Mouse (Mus musculus): ENCODE data around the gene Thumpd3. TPM values are rescaled to one million over a fixed set of nuclear protein-coding genes. Genes with fewer than 3 reads are reported as not detected.

Thumpd3 gene
- total RNA-seq (2014; rRNA removed) (29.3 and 42.2 TPM in 2 replicates), polyA plus RNA-seq (2015; fragmentation: Nextera tagmentation; extraction: Ambion mirVana) (45.3 and 45.5 TPM in 2 replicates)

GRCm38 (mm10) chr6:113046041-113046975, at the start of gene Thumpd3:
Thumpd3 (plus strand) TSS chr6:113046225.
- under 1% methylated on average over 59 of the region's 59 CpGs for WGBS
- Histone ChIP-seq H3K36me3 (ENCODE audit: insufficient read depth, low read length) (peaks cover 5% of the 10 kb centered on the region), H3K9ac (replicated peaks; ENCODE audit: low read length) (peak within 1 kb of the TSS; percentile 80), H3K4me2 (ENCODE audit: low read depth, low read length) (peak within 1 kb of the TSS; percentile 92), H3K4me1 (ENCODE audit: insufficient read depth, low read length) (peaks cover 11% of the 10 kb centered on the region), H3K27ac (peak within 1 kb of the TSS; percentile 90), H3K4me3 (ENCODE audit: low read length) (peak within 1 kb of the TSS; percentile 78), H3K27me3 (ENCODE audit: insufficient read depth, low read length) (no peaks in the 10 kb centered on the region), H3K9me3 (ENCODE audit: low read length) (no peaks in the 10 kb centered on the region)
- peak; percentile 33; the same call in 1 of the 2 replicates for TF ChIP-seq CTCF (IDR thresholded peaks at IDR 0.05; ENCODE audit: low read depth)
- ATAC-seq (peak; percentile 99), DNase-seq (ENCODE audit: low spot score) (peak; percentile 99)

DNA sequence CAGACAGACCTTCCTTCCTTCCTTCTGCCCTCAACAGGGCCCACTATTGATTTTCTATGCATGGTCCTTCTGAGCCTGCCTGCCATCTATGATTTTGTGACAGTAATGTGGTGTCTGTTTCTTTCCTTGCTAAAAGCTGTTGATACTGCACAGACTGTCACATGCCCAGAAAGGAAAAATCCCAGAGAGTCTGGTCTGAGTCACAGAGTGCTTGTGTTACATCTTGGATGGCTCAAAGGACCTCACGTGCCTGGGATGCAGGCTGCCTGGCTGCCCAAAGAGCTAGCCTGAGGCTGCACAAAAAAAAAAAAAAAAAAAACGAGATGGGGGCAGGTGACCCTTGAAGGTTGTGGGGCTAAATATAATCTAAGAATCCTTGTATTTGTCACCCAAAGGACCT, 46.8 kb upstream of the Thumpd3 start:
- H3K4me3 ChIP-seq (ENCODE audit: low read length), result no peak overlapping the region
- DNase-seq (ENCODE audit: low spot score), result no peak
- H3K9ac ChIP-seq (replicated peaks; ENCODE audit: low read length), result no peak overlapping the region
- no peaks in the 10 kb centered on the region for H3K36me3 ChIP-seq (ENCODE audit: insufficient read depth, low read length)
- no peak overlapping the region for H3K27ac ChIP-seq
- no peaks in the 10 kb centered on the region for H3K27me3 ChIP-seq (ENCODE audit: insufficient read depth, low read length)
- H3K4me1 ChIP-seq (ENCODE audit: insufficient read depth, low read length), result peaks cover 5% of the 10 kb centered on the region; the same call in 1 of the 2 replicates
- TF ChIP-seq CTCF (IDR thresholded peaks at IDR 0.05; ENCODE audit: low read depth), result no peak
- H3K4me2 ChIP-seq (ENCODE audit: low read depth, low read length), result no peak overlapping the region
- no peaks in the 10 kb centered on the region for H3K9me3 ChIP-seq (ENCODE audit: low read length)
- 49% methylated on average over 2 of the region's 2 CpGs for WGBS
- ATAC-seq, result no peak

DNA sequence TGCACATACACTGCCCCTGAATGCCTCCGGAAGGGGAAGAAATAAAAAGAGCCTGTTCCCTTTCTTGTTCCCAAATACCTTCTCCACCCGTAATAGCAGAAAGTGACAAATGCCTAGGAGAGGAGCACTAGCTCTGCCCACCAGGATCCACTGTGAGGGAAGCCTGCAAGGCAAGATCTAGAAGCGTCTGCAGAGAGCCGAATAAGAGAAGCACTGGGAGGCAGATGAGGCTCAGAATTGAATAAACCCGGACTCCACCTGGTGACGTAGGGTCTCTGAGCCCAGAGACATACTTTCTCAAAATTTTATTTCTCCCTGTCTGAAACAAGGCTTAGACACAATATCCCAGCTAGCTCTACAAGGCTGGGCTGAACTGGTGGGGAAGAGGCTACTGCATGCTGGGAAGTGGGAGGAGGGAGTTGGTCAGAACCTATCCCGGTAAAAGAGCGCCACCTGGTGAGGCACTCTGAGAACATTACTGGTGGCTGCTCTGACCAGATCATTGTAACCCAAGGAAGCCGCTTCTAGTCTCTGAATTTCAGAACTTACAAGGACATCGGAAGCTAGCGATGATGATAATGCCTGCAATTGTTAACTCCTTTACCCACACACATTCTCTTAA, 45.2 kb upstream of the Thumpd3 start:
- Histone ChIP-seq H3K4me1 (ENCODE audit: insufficient read depth, low read length) (peaks cover 5% of the 10 kb centered on the region; the same call in 1 of the 2 replicates), H3K9me3 (ENCODE audit: low read length) (no peaks in the 10 kb centered on the region), H3K9ac (replicated peaks; ENCODE audit: low read length) (0 out of 2 replicates have a peak overlapping the region, but pooled peaks have one; percentile 24), H3K27ac (peak overlapping the region; percentile 51; the same call in 1 of the 2 replicates), H3K4me3 (ENCODE audit: low read length) (no peak overlapping the region), H3K36me3 (ENCODE audit: insufficient read depth, low read length) (no peaks in the 10 kb centered on the region), H3K4me2 (ENCODE audit: low read depth, low read length) (peak overlapping the region; percentile 44), H3K27me3 (ENCODE audit: insufficient read depth, low read length) (no peaks in the 10 kb centered on the region)
- DNase-seq (ENCODE audit: low spot score) (peak; percentile 96), ATAC-seq (peak; percentile 95)
- 24% methylated on average over 11 of the region's 11 CpGs for WGBS
- TF ChIP-seq CTCF (IDR thresholded peaks at IDR 0.05; ENCODE audit: low read depth), result peak; percentile 95

- ATAC-seq, result no peak
- H3K27ac ChIP-seq, result no peak overlapping the region
These were observed 44.3 kb upstream of the Thumpd3 start for GRCm38 (mm10) chr6:113001719-113002118.

GRCm38 (mm10) chr6:113003313-113004111, 42.5 kb upstream of the Thumpd3 start:
- no peak overlapping the region for H3K9ac ChIP-seq (replicated peaks; ENCODE audit: low read length)
- H3K9me3 ChIP-seq (ENCODE audit: low read length), result 0 out of 2 replicates have a peak, but pooled peaks cover 2% of the 10 kb centered on the region
- H3K27me3 ChIP-seq (ENCODE audit: insufficient read depth, low read length), result no peaks in the 10 kb centered on the region
- no peak overlapping the region for H3K27ac ChIP-seq
- ATAC-seq, result no peak
- no peak overlapping the region for H3K4me3 ChIP-seq (ENCODE audit: low read length)
- TF ChIP-seq CTCF (IDR thresholded peaks at IDR 0.05; ENCODE audit: low read depth), result no peak
- H3K36me3 ChIP-seq (ENCODE audit: insufficient read depth, low read length), result no peaks in the 10 kb centered on the region
- no peak for DNase-seq (ENCODE audit: low spot score)
- WGBS, result 89% methylated on average over 10 of the region's 10 CpGs
- no peak overlapping the region for H3K4me2 ChIP-seq (ENCODE audit: low read depth, low read length)
- peaks cover 5% of the 10 kb centered on the region; the same call in 1 of the 2 replicates for H3K4me1 ChIP-seq (ENCODE audit: insufficient read depth, low read length)

More at GRCm38 (mm10) chr6:113001719-113002118, 44.3 kb upstream of the Thumpd3 start:
- H3K4me2 ChIP-seq (ENCODE audit: low read depth, low read length), result no peak overlapping the region
- no peak for DNase-seq (ENCODE audit: low spot score)
- H3K4me3 ChIP-seq (ENCODE audit: low read length), result no peak overlapping the region
- H3K9me3 ChIP-seq (ENCODE audit: low read length), result no peaks in the 10 kb centered on the region
- no peak overlapping the region for H3K9ac ChIP-seq (replicated peaks; ENCODE audit: low read length)
- 77% methylated on average over 12 of the region's 12 CpGs for WGBS
- H3K27me3 ChIP-seq (ENCODE audit: insufficient read depth, low read length), result no peaks in the 10 kb centered on the region
- no peak for TF ChIP-seq CTCF (IDR thresholded peaks at IDR 0.05; ENCODE audit: low read depth)
- no peaks in the 10 kb centered on the region for H3K36me3 ChIP-seq (ENCODE audit: insufficient read depth, low read length)
- peaks cover 5% of the 10 kb centered on the region; the same call in 1 of the 2 replicates for H3K4me1 ChIP-seq (ENCODE audit: insufficient read depth, low read length)

DNA sequence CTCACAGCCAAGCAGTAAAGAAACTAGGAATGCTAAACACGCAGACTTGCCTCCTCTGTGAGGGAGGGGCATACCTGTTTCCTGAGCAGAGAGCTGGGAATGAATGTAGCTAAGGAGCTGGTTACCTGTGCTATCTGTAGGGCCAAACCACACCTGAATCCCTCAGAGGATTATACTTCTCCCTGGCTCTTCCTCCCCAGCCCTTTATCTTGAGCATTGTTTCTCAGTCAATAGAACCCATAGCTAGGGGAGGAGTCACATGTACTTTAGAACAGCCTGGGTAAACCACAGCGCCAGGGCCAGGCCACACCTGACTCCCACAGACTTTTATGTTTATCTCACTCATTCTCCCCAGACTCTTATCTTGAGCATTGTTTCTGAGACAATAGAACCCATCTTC, 39.2 kb upstream of the Thumpd3 start:
- 0 out of 2 replicates have a peak, but pooled peaks cover 2% of the 10 kb centered on the region for H3K9me3 ChIP-seq (ENCODE audit: low read length)
- WGBS, result 61% methylated on average over 2 of the region's 2 CpGs
- no peaks in the 10 kb centered on the region for H3K36me3 ChIP-seq (ENCODE audit: insufficient read depth, low read length)
- H3K9ac ChIP-seq (replicated peaks; ENCODE audit: low read length), result no peak overlapping the region
- no peaks in the 10 kb centered on the region for H3K27me3 ChIP-seq (ENCODE audit: insufficient read depth, low read length)
- H3K27ac ChIP-seq, result no peak overlapping the region
- no peaks in the 10 kb centered on the region for H3K4me1 ChIP-seq (ENCODE audit: insufficient read depth, low read length)
- TF ChIP-seq CTCF (IDR thresholded peaks at IDR 0.05; ENCODE audit: low read depth), result no peak
- no peak overlapping the region for H3K4me3 ChIP-seq (ENCODE audit: low read length)
- ATAC-seq (no peak), DNase-seq (ENCODE audit: low spot score) (no peak)
- no peak overlapping the region for H3K4me2 ChIP-seq (ENCODE audit: low read depth, low read length)

All from hindbrain, postnatal 0 days (tissue).